Mouse (Mus musculus) neural tube, embryonic 12.5 days (tissue): ENCODE measurements around the gene Zp1. TPM values are rescaled to one million over a fixed set of nuclear protein-coding genes. Genes with fewer than 3 reads are reported as not detected.

ENCODE experiments used
- ATAC-seq: fragments of 200-750 bp; cut with Nextera tagmentation; 2 replicates; pipeline ENCODE4 v1.8.0; 2017; ENCODE audit warnings: low read depth, mild to moderate bottlenecking, moderate TSS enrichment, moderate library complexity; ENCODE audit not compliant: low FRiP score
- H3K27ac ChIP-seq: fragments of 300-500 bp; sonication (generic); 2 replicates; pipeline ENCODE4 v1.5.1; 2016
- H3K27me3 ChIP-seq: fragments of 300-500 bp; sonication (generic); replicated peaks from 2 replicates; pipeline ENCODE4 v1.6.1; 2016; ENCODE audit warnings: mild to moderate bottlenecking
- H3K36me3 ChIP-seq: fragments of 300-500 bp; sonication (generic); 2 replicates; pipeline ENCODE4 v1.6.1; 2016; ENCODE audit warnings: mild to moderate bottlenecking
- H3K4me1 ChIP-seq: fragments of 300-500 bp; sonication (generic); 2 replicates; pipeline ENCODE4 v1.6.1; 2016
- H3K4me2 ChIP-seq: fragments of 300-500 bp; sonication (generic); replicated peaks from 2 replicates; pipeline ENCODE4 v1.6.1; 2016; ENCODE audit warnings: mild to moderate bottlenecking
- H3K4me3 ChIP-seq: fragments of 300-500 bp; sonication (generic); 2 replicates; pipeline ENCODE4 v1.5.1; 2016
- H3K9ac ChIP-seq: fragments of 300-500 bp; sonication (generic); 2 replicates; pipeline ENCODE4 v1.6.1; 2016; ENCODE audit warnings: mild to moderate bottlenecking
- H3K9me3 ChIP-seq: fragments of 300-500 bp; sonication (generic); 2 replicates; pipeline ENCODE4 v1.6.1; 2016; ENCODE audit warnings: mild to moderate bottlenecking
- WGBS: fragments of 180-500 bp; shearing (Covaris S2); methylation state at CpG from one replicate; pipeline ENCODE4 v1.1.7; 2016; 5-methylcytosine and 5-hydroxymethylcytosine counted together
- polyA plus RNA-seq: library from polyadenylated mRNA; unstranded; fragments of >200 nt; fragmentation: Nextera tagmentation; extraction: Ambion mirVana; gene quantifications from 2 replicates; pipeline ENCODE4 v1.2.1, GENCODE M21; 2016

Zp1 gene
- polyA plus RNA-seq = 0.10 TPM in 1 of 2 replicates, not detected in the other

DNA sequence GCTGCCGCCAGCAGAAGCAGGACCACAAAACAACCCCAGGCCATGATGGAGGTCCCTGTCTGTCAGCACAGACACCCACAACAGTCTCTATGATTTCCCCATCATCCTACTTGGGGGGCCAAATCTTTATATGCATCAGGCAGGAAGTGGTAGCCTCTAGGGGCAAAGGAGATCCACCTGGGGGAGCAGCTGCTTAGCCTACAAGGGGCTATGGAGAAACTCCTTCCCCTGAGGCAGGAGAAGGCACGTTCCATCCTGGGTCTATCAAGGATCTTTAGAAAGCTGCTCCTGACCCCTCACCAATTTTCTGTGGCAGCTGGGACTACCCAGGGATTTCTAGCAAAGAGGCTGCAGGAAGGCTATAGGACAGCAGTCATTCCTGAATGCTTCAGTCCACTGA, at the start of gene Zp1:
Gene Zp1 (minus strand): TSS at position 101 of the 400 bp plus-strand sequence.
- 62% methylated on average over 2 of the region's 2 CpGs for WGBS

DNA sequence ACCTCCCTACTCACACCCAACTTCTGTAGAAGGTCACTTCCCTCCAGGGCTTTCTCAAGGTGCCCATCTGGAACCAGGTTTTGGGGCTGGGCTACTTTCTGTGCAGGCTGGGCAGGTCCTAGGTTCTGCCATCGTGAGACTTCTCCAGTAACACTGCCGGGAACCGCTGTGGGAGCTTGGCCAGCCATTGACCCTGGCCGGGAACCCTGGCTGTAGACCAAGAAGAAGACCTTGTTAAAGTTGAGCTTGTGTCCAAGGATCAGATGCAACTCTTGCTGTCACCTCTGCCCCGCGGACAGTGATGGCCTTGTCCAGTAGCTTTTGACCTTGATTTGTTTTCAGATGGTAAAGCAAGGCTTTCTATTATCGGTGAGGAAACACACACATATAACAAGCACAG, 48.1 kb upstream of the Zp1 start:
- Histone ChIP-seq H3K27ac (no peak overlapping the region), H3K4me2 (no peak overlapping the region), H3K9me3 (0 out of 2 replicates have a peak, but pooled peaks cover 7% of the 10 kb centered on the region), H3K36me3 (no peaks in the 10 kb centered on the region), H3K9ac (no peak overlapping the region), H3K4me1 (no peaks in the 10 kb centered on the region), H3K4me3 (no peak overlapping the region), H3K27me3 (no peaks in the 10 kb centered on the region)
- ATAC-seq = no peak
- 93% methylated on average over 7 of the region's 7 CpGs for WGBS

More for the DNA sequence above, at the start of gene Zp1:
- Histone ChIP-seq H3K4me2 (no peak within 1 kb of the TSS), H3K4me1 (no peaks in the 10 kb centered on the region), H3K27me3 (no peaks in the 10 kb centered on the region), H3K27ac (no peak within 1 kb of the TSS), H3K9ac (0 out of 2 replicates have a peak within 1 kb of the TSS, but pooled peaks have one; percentile 4), H3K36me3 (no peaks in the 10 kb centered on the region), H3K9me3 (no peaks in the 10 kb centered on the region), H3K4me3 (no peak within 1 kb of the TSS)
- no peak for ATAC-seq

DNA sequence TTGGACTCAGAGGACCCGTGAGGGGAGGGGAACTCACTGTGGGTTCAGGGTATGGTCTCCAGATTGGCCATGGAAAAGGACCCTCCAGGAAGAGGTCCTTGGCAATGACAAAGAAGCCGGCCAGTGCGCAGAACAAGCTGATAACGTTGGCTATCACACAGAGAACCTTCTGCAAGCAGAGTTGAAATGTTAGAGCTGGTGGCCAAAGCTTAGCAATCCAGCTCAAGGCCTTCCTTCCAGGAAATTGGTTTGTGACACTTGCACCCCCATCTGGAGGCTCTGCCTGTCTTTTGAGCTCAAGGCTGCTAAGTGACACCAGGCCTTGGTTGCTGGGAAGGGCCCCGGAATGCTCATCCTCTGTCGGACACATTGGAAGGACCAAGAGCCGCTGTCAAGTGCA, 45.3 kb upstream of the Zp1 start:
- WGBS = 85% methylated on average over 7 of the region's 7 CpGs

GRCm38 (mm10) chr19:10959978-10960346, 39.5 kb upstream of the Zp1 start:
- no peaks in the 10 kb centered on the region for H3K4me1 ChIP-seq
- H3K4me2 ChIP-seq = no peak overlapping the region
- H3K9me3 ChIP-seq = no peaks in the 10 kb centered on the region
- ATAC-seq = 0 out of 2 replicates have a peak, but pooled peaks have one; percentile 37
- WGBS = 52% methylated on average over 12 of the region's 12 CpGs
- H3K36me3 ChIP-seq = no peaks in the 10 kb centered on the region
- H3K9ac ChIP-seq = no peak overlapping the region
- no peaks in the 10 kb centered on the region for H3K27me3 ChIP-seq
- H3K27ac ChIP-seq = no peak overlapping the region
- no peak overlapping the region for H3K4me3 ChIP-seq

More for the DNA sequence above, 45.3 kb upstream of the Zp1 start:
- Histone ChIP-seq H3K4me2 (no peak overlapping the region), H3K9ac (no peak overlapping the region), H3K27me3 (no peaks in the 10 kb centered on the region), H3K9me3 (no peaks in the 10 kb centered on the region), H3K4me1 (no peaks in the 10 kb centered on the region), H3K4me3 (no peak overlapping the region), H3K27ac (no peak overlapping the region), H3K36me3 (no peaks in the 10 kb centered on the region)
- no peak for ATAC-seq

DNA sequence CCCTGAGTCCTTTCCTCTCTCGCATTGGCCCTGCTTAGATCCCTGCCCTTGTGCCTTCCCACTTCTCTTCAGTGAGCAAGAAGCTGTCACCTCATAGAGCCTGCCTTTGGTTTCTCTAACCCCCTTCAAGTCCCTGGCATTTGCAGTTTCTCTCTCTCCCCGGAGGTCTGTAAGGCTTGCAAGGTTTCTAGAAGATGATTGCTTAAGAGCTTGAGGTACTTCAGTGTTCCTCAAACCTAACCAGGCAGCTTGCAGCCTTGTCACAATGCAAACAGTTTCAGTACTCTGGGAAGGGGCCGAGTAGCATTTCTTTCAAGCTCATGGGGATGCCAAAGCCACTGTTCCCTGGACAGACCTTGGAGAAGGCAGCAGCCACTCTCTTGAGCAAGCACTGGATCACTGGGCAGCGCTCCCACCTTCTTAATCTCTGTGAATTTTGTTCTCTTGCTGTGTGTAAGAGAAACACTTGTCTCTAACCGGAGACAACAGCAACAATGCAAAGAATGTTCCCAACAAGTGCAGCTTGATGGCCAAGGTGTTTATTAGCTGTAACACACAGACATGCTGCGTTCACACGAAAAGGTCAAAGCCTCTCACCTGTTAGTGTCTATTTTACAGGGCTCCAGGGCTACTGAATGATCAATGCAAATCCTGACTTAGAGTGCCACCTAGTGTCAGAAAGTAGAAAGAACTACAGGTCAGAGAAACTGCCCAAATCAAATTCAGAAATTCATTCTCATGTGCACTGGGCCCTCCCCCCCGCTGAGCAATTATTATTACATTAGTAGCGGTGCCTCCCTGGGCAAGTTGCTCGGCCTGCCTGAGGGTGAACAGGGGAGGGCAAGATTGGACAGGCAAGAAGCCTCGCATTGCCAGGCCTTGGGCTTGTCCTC, 38.9 kb upstream of the Zp1 start:
- WGBS = 39% methylated on average over 11 of the region's 11 CpGs
- Histone ChIP-seq H3K4me3 (no peak overlapping the region), H3K4me2 (no peak overlapping the region), H3K36me3 (no peaks in the 10 kb centered on the region), H3K27me3 (no peaks in the 10 kb centered on the region), H3K4me1 (no peaks in the 10 kb centered on the region), H3K9ac (no peak overlapping the region), H3K9me3 (no peaks in the 10 kb centered on the region), H3K27ac (no peak overlapping the region)
- ATAC-seq = peak; percentile 71

GRCm38 (mm10) chr19:10952021-10952939, 31.8 kb upstream of the Zp1 start:
- no peak for ATAC-seq

DNA sequence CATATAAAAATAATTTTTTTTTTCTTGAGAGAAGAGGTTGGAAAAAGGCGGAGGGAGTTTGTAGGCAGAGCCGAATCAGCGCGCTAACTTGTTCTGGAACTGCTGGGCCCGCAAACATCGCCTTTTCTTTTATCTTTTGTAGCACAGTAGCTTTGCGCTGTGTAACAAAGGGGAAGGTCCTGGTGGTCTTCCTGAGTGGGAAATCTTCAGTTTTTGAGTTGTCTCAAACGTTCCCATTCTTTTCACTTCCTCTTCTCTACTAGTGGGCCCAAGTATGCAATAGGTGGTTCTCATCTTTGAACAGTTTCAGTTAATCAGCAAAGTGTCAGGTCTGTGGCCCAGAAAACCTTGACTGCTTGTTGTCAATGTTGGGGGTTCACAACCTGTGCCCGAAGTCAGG, 29.1 kb upstream of the Zp1 start:
- peak; percentile 10; the same call in 1 of the 2 replicates for ATAC-seq
- WGBS = 40% methylated on average over 9 of the region's 9 CpGs
- Histone ChIP-seq H3K4me3 (peak overlapping the region; percentile 59), H3K9me3 (no peaks in the 10 kb centered on the region), H3K27me3 (no peaks in the 10 kb centered on the region), H3K4me2 (peak overlapping the region; percentile 99), H3K9ac (0 out of 2 replicates have a peak overlapping the region, but pooled peaks have one; percentile 83), H3K27ac (no peak overlapping the region), H3K36me3 (peaks cover 10% of the 10 kb centered on the region), H3K4me1 (peaks cover 28% of the 10 kb centered on the region)

More at GRCm38 (mm10) chr19:10952021-10952939, 31.8 kb upstream of the Zp1 start:
- Histone ChIP-seq H3K27ac (no peak overlapping the region), H3K4me1 (peaks cover 17% of the 10 kb centered on the region), H3K4me2 (0 out of 2 replicates have a peak overlapping the region, but pooled peaks have one; percentile 9), H3K9ac (no peak overlapping the region), H3K4me3 (no peak overlapping the region), H3K36me3 (no peaks in the 10 kb centered on the region), H3K27me3 (no peaks in the 10 kb centered on the region), H3K9me3 (no peaks in the 10 kb centered on the region)
- WGBS = 78% methylated on average over 11 of the region's 11 CpGs

DNA sequence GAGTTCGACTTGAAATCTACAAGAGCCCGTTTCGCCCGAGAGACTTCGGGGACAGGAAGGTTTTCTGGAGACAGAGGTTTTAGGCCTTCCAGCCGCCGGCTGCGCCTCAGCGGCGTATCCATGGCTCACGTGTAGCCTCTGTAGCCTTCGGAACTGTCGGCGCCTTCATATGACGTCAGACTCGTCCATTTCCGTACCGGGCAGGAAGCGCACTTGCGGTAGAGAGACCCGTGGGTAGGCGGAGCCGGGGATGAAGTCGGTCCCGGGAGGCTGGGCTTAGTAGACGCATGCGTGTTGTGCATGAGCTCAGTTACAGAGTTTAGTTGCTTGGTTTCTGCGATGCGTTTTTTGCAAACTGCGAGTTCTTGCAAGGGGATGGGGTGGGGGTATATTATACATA, 28.7 kb upstream of the Zp1 start, which contains the start of gene Ccdc86:
Gene Ccdc86 (minus strand): TSS at position 155 of the 400 bp plus-strand sequence.
- peak; percentile 96 for ATAC-seq
- peak within 1 kb of the TSS; percentile 59 for H3K4me3 ChIP-seq
- no peak within 1 kb of the TSS for H3K27ac ChIP-seq
- H3K4me1 ChIP-seq = peaks cover 28% of the 10 kb centered on the region
- H3K9ac ChIP-seq = peak within 1 kb of the TSS; percentile 83
- peaks cover 14% of the 10 kb centered on the region for H3K36me3 ChIP-seq
- H3K27me3 ChIP-seq = no peaks in the 10 kb centered on the region
- WGBS = 1% methylated on average over 30 of the region's 30 CpGs
- H3K4me2 ChIP-seq = peak within 1 kb of the TSS; percentile 99
- H3K9me3 ChIP-seq = no peaks in the 10 kb centered on the region

GRCm38 (mm10) chr19:10948416-10948815, 28.0 kb upstream of the Zp1 start:
- no peaks in the 10 kb centered on the region for H3K9me3 ChIP-seq
- peak overlapping the region; percentile 99 for H3K4me2 ChIP-seq
- peak; percentile 7; the same call in 1 of the 2 replicates for ATAC-seq
- H3K9ac ChIP-seq = peak overlapping the region; percentile 83
- peaks cover 28% of the 10 kb centered on the region for H3K4me1 ChIP-seq
- no peaks in the 10 kb centered on the region for H3K27me3 ChIP-seq
- no peak overlapping the region for H3K27ac ChIP-seq
- peak overlapping the region; percentile 59 for H3K4me3 ChIP-seq
- WGBS = 0% methylated on average over 20 of the region's 20 CpGs
- H3K36me3 ChIP-seq = peaks cover 21% of the 10 kb centered on the region

GRCm38 (mm10) chr19:10947219-10947618, 26.8 kb upstream of the Zp1 start:
- H3K9me3 ChIP-seq = no peaks in the 10 kb centered on the region
- peak overlapping the region; percentile 83 for H3K9ac ChIP-seq
- no peak overlapping the region for H3K27ac ChIP-seq
- no peaks in the 10 kb centered on the region for H3K27me3 ChIP-seq
- WGBS = 88% methylated on average over 5 of the region's 5 CpGs
- H3K4me2 ChIP-seq = peak overlapping the region; percentile 99
- peaks cover 33% of the 10 kb centered on the region for H3K36me3 ChIP-seq
- no peak overlapping the region; the same call in 1 of the 2 replicates for H3K4me3 ChIP-seq
- H3K4me1 ChIP-seq = peaks cover 26% of the 10 kb centered on the region
- ATAC-seq = no peak

DNA sequence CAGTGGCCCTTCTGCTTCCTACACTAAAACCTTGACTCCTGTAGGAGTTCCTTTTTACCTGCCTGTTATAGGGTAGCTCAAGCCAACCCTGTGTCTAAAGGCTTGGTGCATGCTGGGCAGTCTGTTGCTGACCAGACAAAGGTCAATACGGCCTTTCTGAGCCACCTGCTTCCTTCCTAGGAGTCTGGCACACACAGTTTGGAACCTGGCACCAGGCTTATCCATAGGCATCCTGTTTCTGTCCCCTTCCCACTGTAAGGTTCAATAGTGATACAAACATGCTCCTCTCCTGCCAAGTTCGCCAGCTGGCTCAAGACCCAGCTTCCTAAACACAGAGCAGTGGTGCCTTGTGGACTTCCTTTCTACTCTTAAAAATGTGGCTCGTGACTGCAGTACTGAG, 26.1 kb upstream of the Zp1 start:
- Histone ChIP-seq H3K27me3 (no peaks in the 10 kb centered on the region), H3K4me2 (peak overlapping the region; percentile 99; the same call in 1 of the 2 replicates), H3K9me3 (no peaks in the 10 kb centered on the region), H3K27ac (no peak overlapping the region), H3K9ac (no peak overlapping the region), H3K36me3 (peaks cover 40% of the 10 kb centered on the region), H3K4me3 (no peak overlapping the region), H3K4me1 (peaks cover 24% of the 10 kb centered on the region)
- no peak for ATAC-seq
- WGBS = 90% methylated on average over 3 of the region's 3 CpGs
